Mouse (Mus musculus) forebrain, embryonic 14.5 days (tissue): ENCODE data around the gene Emc9. TPM values are rescaled to one million over a fixed set of nuclear protein-coding genes. Genes with fewer than 3 reads are reported as not detected.

Experiments
- ATAC-seq: fragments of 200-750 bp; cut with Nextera tagmentation; 2 replicates; pipeline ENCODE4 v1.8.0; 2017; ENCODE audit warnings: mild to moderate bottlenecking, moderate library complexity
- DNase-seq: peaks from one replicate; pipeline ENCODE4 v3.0.0-alpha.2; 2015; ENCODE audit warnings: low spot score
- H3K27ac ChIP-seq: fragments of 300-500 bp; sonication (generic); 2 replicates; pipeline ENCODE4 v1.5.1; 2014; ENCODE audit warnings: low read depth, mild to moderate bottlenecking, control low read depth, low read length, moderate library complexity
- H3K27me3 ChIP-seq: fragments of 300-500 bp; sonication (generic); replicated peaks from 2 replicates; pipeline ENCODE4 v1.6.1; 2014; ENCODE audit warnings: low read length, control low read depth, mixed read lengths; ENCODE audit not compliant: control insufficient read depth, insufficient read depth
- H3K36me3 ChIP-seq: fragments of 300-500 bp; sonication (generic); 2 replicates; pipeline ENCODE4 v1.6.1; 2014; ENCODE audit warnings: low read length, control low read depth; ENCODE audit not compliant: control insufficient read depth, insufficient read depth
- H3K4me1 ChIP-seq: fragments of 300-500 bp; sonication (generic); 2 replicates; pipeline ENCODE4 v1.6.1; 2014; ENCODE audit warnings: antibody characterized with exemption, low read length, control low read depth; ENCODE audit not compliant: control insufficient read depth, insufficient read depth
- H3K4me2 ChIP-seq: fragments of 300-500 bp; sonication (generic); 2 replicates; pipeline ENCODE4 v1.6.1; 2014; ENCODE audit warnings: mild to moderate bottlenecking, control low read depth, low read length
- H3K4me3 ChIP-seq: fragments of 300-500 bp; sonication (generic); 2 replicates; pipeline ENCODE4 v1.5.1; 2014; ENCODE audit warnings: low read depth, low read length, control low read depth
- H3K9ac ChIP-seq: fragments of 300-500 bp; sonication (generic); 2 replicates; pipeline ENCODE4 v1.6.1; 2014; ENCODE audit warnings: mild to moderate bottlenecking, low read length, control low read depth, moderate library complexity
- H3K9me3 ChIP-seq: fragments of 300-500 bp; sonication (generic); replicated peaks from 2 replicates; pipeline ENCODE4 v1.6.1; 2016; ENCODE audit warnings: low read length, control low read depth, mixed read lengths; ENCODE audit not compliant: control insufficient read depth
- WGBS: fragments of 180-500 bp; shearing (Covaris S2); extraction: QIAGEN DNeasy Blood & Tissue Kit; methylation state at CpG from one replicate; pipeline ENCODE4 v1.1.7; 2014; 5-methylcytosine and 5-hydroxymethylcytosine counted together
- polyA plus RNA-seq: library from polyadenylated mRNA; unstranded; fragments of >200 nt; fragmentation: Nextera tagmentation; extraction: Ambion mirVana; gene quantifications from 2 replicates; pipeline ENCODE4 v1.2.1, GENCODE M21; 2014

Gene Emc9
- polyA plus RNA-seq, 1 experiment from 2014 or later: 13.9 TPM

GRCm38 (mm10) chr14:55571760-55572159 is 13.3 kb downstream of the Emc9 start:
- Histone ChIP-seq H3K27ac (no peak overlapping the region), H3K9me3 (no peaks in the 10 kb centered on the region), H3K4me3 (no peak overlapping the region), H3K9ac (no peak overlapping the region), H3K27me3 (no peaks in the 10 kb centered on the region), H3K4me2 (no peak overlapping the region), H3K4me1 (no peaks in the 10 kb centered on the region), H3K36me3 (peaks cover 38% of the 10 kb centered on the region)
- DNase-seq (no peak), ATAC-seq (no peak)

GRCm38 (mm10) chr14:55570588-55570987 is 14.5 kb downstream of the Emc9 start:
- DNase-seq (no peak), ATAC-seq (no peak)
- 86% methylated on average over 2 of the region's 2 CpGs for WGBS
- Histone ChIP-seq H3K27ac (no peak overlapping the region), H3K27me3 (no peaks in the 10 kb centered on the region), H3K9ac (no peak overlapping the region), H3K4me3 (no peak overlapping the region), H3K9me3 (no peaks in the 10 kb centered on the region), H3K4me2 (no peak overlapping the region), H3K4me1 (no peaks in the 10 kb centered on the region), H3K36me3 (peaks cover 50% of the 10 kb centered on the region)

GRCm38 (mm10) chr14:55567496-55567895 is 17.6 kb downstream of the Emc9 start:
- no peak overlapping the region for H3K4me2 ChIP-seq
- DNase-seq (no peak), ATAC-seq (no peak)
- H3K4me3 ChIP-seq: no peak overlapping the region
- peaks cover 72% of the 10 kb centered on the region for H3K36me3 ChIP-seq
- H3K4me1 ChIP-seq: no peaks in the 10 kb centered on the region
- no peak overlapping the region for H3K9ac ChIP-seq
- H3K9me3 ChIP-seq: no peaks in the 10 kb centered on the region
- no peaks in the 10 kb centered on the region for H3K27me3 ChIP-seq
- no peak overlapping the region for H3K27ac ChIP-seq
- WGBS: 95% methylated on average over 3 of the region's 3 CpGs

- no peaks in the 10 kb centered on the region for H3K9me3 ChIP-seq
- DNase-seq: no peak
- peaks cover 6% of the 10 kb centered on the region; the same call in 1 of the 2 replicates for H3K4me1 ChIP-seq
- 85% methylated on average over 3 of the region's 3 CpGs for WGBS
- H3K9ac ChIP-seq: no peak overlapping the region
- H3K4me3 ChIP-seq: no peak overlapping the region
- no peak for ATAC-seq
- H3K27ac ChIP-seq: no peak overlapping the region
- peaks cover 71% of the 10 kb centered on the region for H3K36me3 ChIP-seq
- no peaks in the 10 kb centered on the region for H3K27me3 ChIP-seq
- H3K4me2 ChIP-seq: no peak overlapping the region
These were observed 19.4 kb downstream of the Emc9 start for GRCm38 (mm10) chr14:55565748-55566147.

GRCm38 (mm10) chr14:55563249-55563648 is 21.9 kb downstream of the Emc9 start:
- 92% methylated on average over 11 of the region's 11 CpGs for WGBS
- Histone ChIP-seq H3K9me3 (no peaks in the 10 kb centered on the region), H3K4me1 (peaks cover 6% of the 10 kb centered on the region; the same call in 1 of the 2 replicates), H3K4me2 (no peak overlapping the region), H3K4me3 (no peak overlapping the region), H3K27ac (no peak overlapping the region), H3K27me3 (no peaks in the 10 kb centered on the region), H3K9ac (no peak overlapping the region), H3K36me3 (peaks cover 49% of the 10 kb centered on the region)
- no peak for ATAC-seq
- DNase-seq: no peak

- DNase-seq: no peak
These were observed 23.2 kb downstream of the Emc9 start for GRCm38 (mm10) chr14:55561860-55562259.

GRCm38 (mm10) chr14:55560202-55561073 is 24.7 kb downstream of the Emc9 start, which contains the start of gene A730061H03Rik:
TSS of gene A730061H03Rik (minus strand) at chr14:55560406.
- Histone ChIP-seq H3K36me3 (peaks cover 21% of the 10 kb centered on the region), H3K4me1 (peaks cover 6% of the 10 kb centered on the region; the same call in 1 of the 2 replicates), H3K4me2 (peak within 1 kb of the TSS; percentile 84), H3K9ac (peak within 1 kb of the TSS; percentile 85), H3K4me3 (peak within 1 kb of the TSS; percentile 62), H3K27ac (peak within 1 kb of the TSS; percentile 98), H3K9me3 (no peaks in the 10 kb centered on the region), H3K27me3 (no peaks in the 10 kb centered on the region)
- DNase-seq (peak; percentile 99), ATAC-seq (peak; percentile 97)
- under 1% methylated on average over 51 of the region's 51 CpGs for WGBS

More at GRCm38 (mm10) chr14:55561860-55562259, 23.2 kb downstream of the Emc9 start:
- no peaks in the 10 kb centered on the region for H3K27me3 ChIP-seq
- H3K9ac ChIP-seq: no peak overlapping the region
- no peak overlapping the region for H3K4me3 ChIP-seq
- no peaks in the 10 kb centered on the region for H3K9me3 ChIP-seq
- ATAC-seq: no peak
- H3K36me3 ChIP-seq: peaks cover 36% of the 10 kb centered on the region
- H3K27ac ChIP-seq: no peak overlapping the region
- peaks cover 6% of the 10 kb centered on the region; the same call in 1 of the 2 replicates for H3K4me1 ChIP-seq
- H3K4me2 ChIP-seq: no peak overlapping the region
- WGBS: 88% methylated on average over 10 of the region's 10 CpGs

GRCm38 (mm10) chr14:55559799-55560201 is 25.3 kb downstream of the Emc9 start, which contains the start of gene Dcaf11:
TSS of gene Dcaf11 (plus strand) at chr14:55560006.
- Histone ChIP-seq H3K27me3 (no peaks in the 10 kb centered on the region), H3K36me3 (peaks cover 15% of the 10 kb centered on the region)

More at GRCm38 (mm10) chr14:55559799-55560201, 25.3 kb downstream of the Emc9 start, which contains the start of gene Dcaf11:
- ATAC-seq (peak; percentile 80), DNase-seq (peak; percentile 96)
- under 1% methylated on average over 27 of the region's 27 CpGs for WGBS
- H3K9me3 ChIP-seq: no peaks in the 10 kb centered on the region
- peaks cover 6% of the 10 kb centered on the region; the same call in 1 of the 2 replicates for H3K4me1 ChIP-seq
- H3K27ac ChIP-seq: peak within 1 kb of the TSS; percentile 98
- H3K4me3 ChIP-seq: peak within 1 kb of the TSS; percentile 62
- H3K9ac ChIP-seq: peak within 1 kb of the TSS; percentile 85
- H3K4me2 ChIP-seq: peak within 1 kb of the TSS; percentile 84
